Mouse (Mus musculus) inflammation-experienced regulatory T-cells, adult 6 months (primary cell): ENCODE results near the gene Gm5244. TPM values are rescaled to one million over a fixed set of nuclear protein-coding genes. Genes with fewer than 3 reads are reported as not detected.

Experiments used
- ATAC-seq: one replicate; pipeline ENCODE4 v1.8.0; 2017
- polyA plus RNA-seq, 3 experiments: library from polyadenylated mRNA; unstranded; fragments of 100-300 nt; shearing (Covaris generic); gene quantifications; one replicate each; pipeline ENCODE4 v1.2.1; 2017

The Gm5244 gene
- under 1 TPM; 0.47 to 0.91 (median 0.54) TPM for polyA plus RNA-seq

GRCm38 (mm10) chr19:12846382-12846781 is at the start of gene Gm5244:
TSS of gene Gm5244 (plus strand) at chr19:12846682.
- ATAC-seq = no peak

- no peak for ATAC-seq
Measured at GRCm38 (mm10) chr19:12797071-12797470, 49.4 kb upstream of the Gm5244 start.

- ATAC-seq = no peak
Measured at GRCm38 (mm10) chr19:12798404-12798803, 48.1 kb upstream of the Gm5244 start.

- ATAC-seq = no peak
Measured at GRCm38 (mm10) chr19:12799081-12799480, 47.4 kb upstream of the Gm5244 start.

DNA sequence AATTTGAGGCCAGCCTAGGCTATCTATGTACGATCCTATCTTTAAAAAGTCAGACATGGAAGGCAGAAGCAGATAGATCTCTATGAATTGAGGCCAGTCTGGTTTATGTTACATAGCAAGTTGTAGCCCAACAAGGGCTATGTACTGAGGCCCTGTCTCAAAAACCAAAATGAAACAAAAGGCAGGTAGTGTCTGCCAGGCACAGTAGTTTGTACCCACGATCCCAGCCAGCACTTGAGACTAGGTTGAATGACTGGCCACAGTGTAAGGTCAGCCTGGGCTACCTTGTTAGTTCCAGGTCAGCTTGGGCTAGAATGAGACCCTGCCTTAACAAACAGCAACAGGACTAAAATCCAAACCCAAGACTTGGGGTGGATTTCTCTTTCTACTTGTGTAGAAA is 45.9 kb upstream of the Gm5244 start:
- ATAC-seq = no peak

- ATAC-seq = no peak
Measured at GRCm38 (mm10) chr19:12801046-12801445, 45.4 kb upstream of the Gm5244 start.

- ATAC-seq = no peak
Measured at GRCm38 (mm10) chr19:12802830-12803229, 43.7 kb upstream of the Gm5244 start.

DNA sequence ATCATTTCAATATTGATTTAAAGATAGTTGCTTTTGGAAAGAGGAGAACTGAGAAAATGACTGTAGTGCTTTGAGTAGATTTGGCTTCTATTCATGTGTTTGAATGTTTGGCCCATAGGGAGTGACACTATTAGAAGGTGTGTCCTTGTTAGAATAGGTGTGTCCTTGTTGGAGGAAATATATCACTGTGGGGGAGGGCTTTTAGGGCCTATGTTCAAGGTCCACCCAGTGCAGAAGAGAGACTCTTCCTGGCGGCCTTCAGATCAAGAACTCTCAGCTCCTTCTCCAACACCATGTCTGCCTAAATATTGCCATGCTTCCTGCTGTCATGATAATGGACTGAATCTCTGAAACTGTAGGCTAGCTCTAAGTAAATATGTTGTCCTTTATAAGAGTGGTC is 42.2 kb upstream of the Gm5244 start:
- no peak for ATAC-seq

DNA sequence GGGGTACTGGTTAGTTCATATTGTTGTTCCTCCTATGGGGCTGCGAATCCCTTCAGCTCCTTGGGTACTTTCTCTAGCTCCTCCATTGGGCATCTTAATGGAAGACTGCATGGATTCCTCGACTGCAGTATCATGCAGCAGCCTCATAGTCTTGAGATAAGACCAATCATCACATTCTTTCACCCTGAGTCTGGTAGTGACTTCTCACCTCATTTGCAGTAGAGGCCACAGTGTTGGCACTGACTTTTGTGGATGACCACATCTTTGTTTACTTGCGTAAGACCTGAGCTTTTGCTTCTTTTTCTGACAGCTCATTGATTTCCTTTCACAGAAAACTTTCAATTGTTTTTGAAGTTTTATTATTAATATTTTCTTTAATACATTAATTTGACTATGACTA is 40.8 kb upstream of the Gm5244 start:
- peak; percentile 5 for ATAC-seq

- peak; percentile 84 for ATAC-seq
Measured at GRCm38 (mm10) chr19:12806214-12806613, 40.3 kb upstream of the Gm5244 start.

- ATAC-seq = no peak
Measured at GRCm38 (mm10) chr19:12812644-12813364, 33.7 kb upstream of the Gm5244 start.

GRCm38 (mm10) chr19:12813883-12814282 is 32.6 kb upstream of the Gm5244 start:
- no peak for ATAC-seq

DNA sequence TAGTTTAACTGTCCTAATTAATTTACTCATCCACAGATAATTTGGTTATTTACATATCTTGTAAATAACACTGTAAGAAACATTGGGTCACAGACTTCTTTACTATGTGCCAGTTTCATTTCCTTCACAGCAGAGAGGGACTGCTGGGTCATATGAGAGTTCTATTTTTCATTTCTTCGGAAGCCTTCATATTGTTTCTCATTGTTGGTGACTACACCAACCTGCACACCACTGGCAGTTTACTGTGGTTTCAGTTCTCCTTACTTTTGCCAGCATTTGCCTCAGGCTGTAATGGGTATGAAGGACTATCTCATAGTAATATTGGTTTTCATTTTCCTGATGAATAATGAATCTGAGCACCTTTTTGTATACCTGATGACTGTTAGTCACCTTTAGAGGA is 28.0 kb upstream of the Gm5244 start:
- ATAC-seq = no peak

GRCm38 (mm10) chr19:12820383-12820782 is 26.1 kb upstream of the Gm5244 start:
- ATAC-seq = peak; percentile 70

GRCm38 (mm10) chr19:12824549-12824948 is 21.9 kb upstream of the Gm5244 start:
- no peak for ATAC-seq

GRCm38 (mm10) chr19:12830823-12831430 is 15.6 kb upstream of the Gm5244 start:
- ATAC-seq = no peak

GRCm38 (mm10) chr19:12831559-12831958 is 14.9 kb upstream of the Gm5244 start:
- ATAC-seq = no peak

- ATAC-seq = peak; percentile 95
Measured at GRCm38 (mm10) chr19:12833625-12834024, 12.9 kb upstream of the Gm5244 start.

GRCm38 (mm10) chr19:12838507-12838906 is 8.0 kb upstream of the Gm5244 start:
- ATAC-seq = no peak

DNA sequence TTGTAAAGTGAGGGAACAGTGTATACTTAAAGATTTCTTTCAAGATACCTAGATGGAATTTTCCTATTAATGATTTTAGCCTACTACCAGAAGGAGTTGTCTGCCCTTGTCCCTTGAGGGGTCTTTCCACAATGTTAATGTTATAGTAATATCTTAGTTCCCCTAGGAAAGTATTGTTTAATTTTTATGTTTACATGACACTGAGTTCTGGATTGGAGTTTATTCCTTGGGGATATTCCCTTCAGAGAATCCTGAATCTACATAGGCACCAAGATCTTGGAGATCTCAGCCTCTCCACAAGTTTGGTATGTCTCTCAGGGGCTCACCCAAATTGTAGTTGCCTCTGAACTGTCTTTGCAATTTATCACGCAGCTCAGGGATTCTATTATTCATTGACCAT is 10.5 kb downstream of the Gm5244 start, which contains the start of gene Olfr1444:
TSS of gene Olfr1444 (plus strand) at position 301 of the 400 bp plus-strand sequence.
- ATAC-seq = no peak

DNA sequence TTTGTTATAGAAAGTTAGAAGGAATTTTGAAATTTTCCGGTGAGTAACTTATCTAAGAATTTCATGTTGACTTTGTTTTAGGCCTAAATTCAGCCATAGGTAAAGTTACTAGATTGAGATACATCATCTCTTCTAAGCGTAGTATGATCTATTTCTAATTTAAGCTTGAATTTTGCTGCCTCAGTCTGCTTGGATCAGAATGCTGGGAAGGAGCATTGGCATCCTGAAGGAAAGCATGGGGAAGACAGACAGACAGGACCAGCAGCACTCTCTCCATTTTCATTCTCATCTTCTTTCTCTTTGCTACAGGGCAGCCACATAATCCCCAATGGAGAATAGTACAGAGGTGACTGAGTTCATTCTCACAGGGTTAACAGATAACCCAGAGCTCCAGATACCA is 37.1 kb downstream of the Gm5244 start, which contains the start of gene Olfr1445:
TSS of gene Olfr1445 (plus strand) at position 301 of the 400 bp plus-strand sequence.
- no peak for ATAC-seq

DNA sequence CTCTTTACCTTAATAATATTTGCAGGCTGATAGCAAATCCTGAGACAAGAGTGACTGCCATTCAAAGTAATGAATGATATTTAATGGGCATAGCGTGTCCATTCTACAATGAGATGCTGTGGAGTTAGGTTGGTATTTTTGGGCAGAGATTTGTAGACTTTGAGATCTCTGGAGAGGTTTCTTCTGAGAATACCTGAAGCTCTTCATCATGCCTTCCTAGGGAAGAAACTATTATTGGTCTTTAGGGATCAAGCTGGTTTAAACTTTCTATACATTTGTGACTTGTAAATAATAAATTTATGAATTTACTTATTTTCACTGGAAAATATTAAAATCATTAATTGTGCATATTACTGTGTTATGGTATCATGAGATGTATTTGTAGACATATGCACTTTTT is 46.9 kb downstream of the Gm5244 start, which contains the start of gene Olfr1446:
TSS of gene Olfr1446 (minus strand) at position 101 of the 400 bp plus-strand sequence.
- ATAC-seq = no peak
